Mouse (Mus musculus): Measurements from ENCODE around the gene Wdr95. TPM values are rescaled to one million over a fixed set of nuclear protein-coding genes. Genes with fewer than 3 reads are reported as not detected.

The Wdr95 gene
- polyA plus RNA-seq, 1 experiment from 2014 or later: not detected

- no peak for DNase-seq
- Histone ChIP-seq H3K4me3 (ENCODE audit: low read depth, low read length) (no peak overlapping the region), H3K36me3 (ENCODE audit: insufficient read depth) (no peaks in the 10 kb centered on the region), H3K4me1 (ENCODE audit: insufficient read depth) (0 out of 2 replicates have a peak, but pooled peaks cover 3% of the 10 kb centered on the region), H3K9ac (no peak overlapping the region), H3K4me2 (no peak overlapping the region), H3K27me3 (ENCODE audit: insufficient read depth, low read length) (no peaks in the 10 kb centered on the region), H3K27ac (ENCODE audit: low read depth) (no peak overlapping the region), H3K9me3 (ENCODE audit: low read depth, low read length) (no peaks in the 10 kb centered on the region)
- 77% methylated on average over 8 of the region's 8 CpGs for WGBS
- ATAC-seq (ENCODE audit: insufficient read depth): no peak
- TF ChIP-seq CTCF (IDR thresholded peaks at IDR 0.05; ENCODE audit: low read depth): no peak
These were observed 112.9 kb downstream of the Wdr95 start for GRCm38 (mm10) chr5:149641277-149641892.

- no peak overlapping the region for H3K9ac ChIP-seq
- H3K36me3 ChIP-seq (ENCODE audit: insufficient read depth): no peaks in the 10 kb centered on the region
- no peaks in the 10 kb centered on the region for H3K27me3 ChIP-seq (ENCODE audit: insufficient read depth, low read length)
- no peak overlapping the region for H3K4me3 ChIP-seq (ENCODE audit: low read depth, low read length)
- H3K4me1 ChIP-seq (ENCODE audit: insufficient read depth): 0 out of 2 replicates have a peak, but pooled peaks cover under 1% of the 10 kb centered on the region
- peak; percentile 55; the same call in 1 of the 2 replicates for ATAC-seq (ENCODE audit: insufficient read depth)
- H3K9me3 ChIP-seq (ENCODE audit: low read depth, low read length): no peaks in the 10 kb centered on the region
- 44% methylated on average over 6 of the region's 6 CpGs for WGBS
- no peak overlapping the region for H3K27ac ChIP-seq (ENCODE audit: low read depth)
- peak; percentile 39 for DNase-seq
- peak; percentile 54 for TF ChIP-seq CTCF (IDR thresholded peaks at IDR 0.05; ENCODE audit: low read depth)
- no peak overlapping the region for H3K4me2 ChIP-seq
These were observed 113.9 kb downstream of the Wdr95 start for GRCm38 (mm10) chr5:149642366-149642765.

- no peaks in the 10 kb centered on the region for H3K9me3 ChIP-seq (ENCODE audit: low read depth, low read length)
- H3K27ac ChIP-seq (ENCODE audit: low read depth): no peak overlapping the region
- H3K36me3 ChIP-seq (ENCODE audit: insufficient read depth): no peaks in the 10 kb centered on the region
- ATAC-seq (ENCODE audit: insufficient read depth) (no peak), DNase-seq (no peak)
- 74% methylated on average over 11 of the region's 11 CpGs for WGBS
- H3K4me2 ChIP-seq: no peak overlapping the region
- no peak overlapping the region for H3K9ac ChIP-seq
- no peak overlapping the region for H3K4me3 ChIP-seq (ENCODE audit: low read depth, low read length)
- no peaks in the 10 kb centered on the region for H3K4me1 ChIP-seq (ENCODE audit: insufficient read depth)
- no peaks in the 10 kb centered on the region for H3K27me3 ChIP-seq (ENCODE audit: insufficient read depth, low read length)
- TF ChIP-seq CTCF (IDR thresholded peaks at IDR 0.05; ENCODE audit: low read depth): no peak
These were observed 114.5 kb downstream of the Wdr95 start for GRCm38 (mm10) chr5:149642783-149643509.

DNA sequence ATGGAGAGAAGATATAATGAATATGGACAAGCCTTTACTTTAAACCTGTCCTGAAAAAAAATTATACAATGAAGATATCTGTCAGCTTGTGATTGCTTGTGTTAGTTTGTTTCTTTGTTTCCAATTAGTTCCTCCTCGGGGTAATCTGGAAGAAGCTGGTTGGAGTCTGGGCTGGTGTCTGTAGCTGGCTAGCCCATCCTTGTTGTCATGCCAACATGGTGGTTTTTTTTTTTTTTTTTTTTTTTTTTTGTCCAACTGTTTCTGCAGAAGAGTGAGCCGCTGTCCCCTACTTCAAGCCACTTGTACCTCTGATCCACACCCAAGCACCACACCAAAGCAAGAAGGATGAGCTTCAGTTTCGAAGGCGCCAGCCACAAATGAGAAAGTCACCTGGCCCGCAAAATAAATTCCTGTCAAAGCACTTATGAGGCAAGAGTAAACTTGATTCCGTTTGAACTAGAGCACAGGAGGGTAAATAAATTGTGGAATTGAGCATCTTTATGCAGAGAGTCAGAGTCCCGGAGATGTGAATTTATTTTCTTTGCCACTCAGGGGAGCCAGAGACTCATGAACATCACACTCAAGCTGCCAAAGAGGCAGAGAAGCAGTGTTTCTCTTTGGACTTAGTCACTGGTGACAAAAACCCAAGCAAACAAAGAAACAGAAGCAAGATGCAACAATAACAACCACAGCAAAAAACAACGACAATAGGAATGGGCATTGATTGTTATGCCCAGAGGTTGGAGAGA, 119.1 kb downstream of the Wdr95 start:
- TF ChIP-seq CTCF (IDR thresholded peaks at IDR 0.05; ENCODE audit: low read depth): no peak
- no peak for ATAC-seq (ENCODE audit: insufficient read depth)
- no peak overlapping the region for H3K4me3 ChIP-seq (ENCODE audit: low read depth, low read length)
- no peak overlapping the region for H3K27ac ChIP-seq (ENCODE audit: low read depth)
- no peak overlapping the region for H3K9ac ChIP-seq
- H3K9me3 ChIP-seq (ENCODE audit: low read depth, low read length): no peaks in the 10 kb centered on the region
- H3K4me1 ChIP-seq (ENCODE audit: insufficient read depth): no peaks in the 10 kb centered on the region
- H3K27me3 ChIP-seq (ENCODE audit: insufficient read depth, low read length): no peaks in the 10 kb centered on the region
- no peaks in the 10 kb centered on the region for H3K36me3 ChIP-seq (ENCODE audit: insufficient read depth)
- no peak for DNase-seq
- WGBS: 56% methylated on average over 8 of the region's 8 CpGs
- H3K4me2 ChIP-seq: no peak overlapping the region

DNA sequence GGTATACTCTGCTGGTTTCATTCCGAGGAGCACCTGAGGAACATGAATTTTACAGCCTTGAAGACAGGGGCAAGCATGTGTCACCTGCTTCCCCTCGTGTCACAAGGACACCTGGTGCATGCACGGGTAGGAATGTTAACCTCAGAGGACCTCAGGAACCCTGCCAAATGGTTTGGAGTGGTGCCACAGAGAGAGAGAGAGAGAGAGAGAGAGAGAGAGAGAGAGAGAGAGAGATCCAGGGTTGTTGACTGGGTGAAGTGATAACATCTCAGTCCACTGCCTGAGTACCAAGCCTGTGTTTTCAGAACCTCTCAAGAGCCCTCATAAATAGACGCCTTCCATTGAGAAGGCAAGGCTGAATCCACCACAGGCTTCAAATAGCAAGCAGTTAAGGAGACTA, 119.7 kb downstream of the Wdr95 start:
- 46% methylated on average over 4 of the region's 4 CpGs for WGBS
- ATAC-seq (ENCODE audit: insufficient read depth): no peak
- Histone ChIP-seq H3K27me3 (ENCODE audit: insufficient read depth, low read length) (no peaks in the 10 kb centered on the region), H3K4me1 (ENCODE audit: insufficient read depth) (no peaks in the 10 kb centered on the region), H3K36me3 (ENCODE audit: insufficient read depth) (no peaks in the 10 kb centered on the region), H3K9ac (no peak overlapping the region), H3K4me2 (no peak overlapping the region), H3K4me3 (ENCODE audit: low read depth, low read length) (no peak overlapping the region), H3K9me3 (ENCODE audit: low read depth, low read length) (no peaks in the 10 kb centered on the region), H3K27ac (ENCODE audit: low read depth) (no peak overlapping the region)
- TF ChIP-seq CTCF (IDR thresholded peaks at IDR 0.05; ENCODE audit: low read depth): no peak
- DNase-seq: peak; percentile 22

DNA sequence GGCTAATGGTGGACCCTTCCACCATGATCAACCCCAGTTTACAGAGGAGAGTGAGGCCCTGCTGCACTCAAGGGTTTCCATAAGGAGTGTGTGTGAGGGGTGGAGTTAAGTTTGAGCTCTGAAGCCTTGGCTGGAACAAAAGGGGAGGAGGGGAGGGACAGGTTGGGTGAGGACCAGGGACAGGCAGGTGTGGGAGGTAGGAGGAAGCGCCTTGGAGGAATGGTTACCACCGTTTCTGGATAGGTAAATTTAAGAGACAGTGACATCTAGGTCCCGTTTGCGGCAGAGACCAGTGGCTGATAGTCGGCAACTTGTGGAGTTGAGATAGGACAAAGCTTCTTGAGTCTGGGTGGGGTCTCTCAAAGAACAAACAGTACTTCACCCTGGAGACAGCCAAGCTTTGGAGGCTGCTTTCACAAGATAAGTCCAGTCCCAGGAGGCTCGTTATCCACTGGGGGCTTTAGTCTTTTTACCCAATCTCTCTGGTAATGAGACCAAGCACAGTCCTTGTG, 120.5 kb downstream of the Wdr95 start:
- no peaks in the 10 kb centered on the region for H3K27me3 ChIP-seq (ENCODE audit: insufficient read depth, low read length)

More for the DNA sequence above, 120.5 kb downstream of the Wdr95 start:
- no peak for DNase-seq
- no peaks in the 10 kb centered on the region for H3K9me3 ChIP-seq (ENCODE audit: low read depth, low read length)
- ATAC-seq (ENCODE audit: insufficient read depth): peak; percentile 56
- no peaks in the 10 kb centered on the region for H3K36me3 ChIP-seq (ENCODE audit: insufficient read depth)
- no peak overlapping the region for H3K4me3 ChIP-seq (ENCODE audit: low read depth, low read length)
- TF ChIP-seq CTCF (IDR thresholded peaks at IDR 0.05; ENCODE audit: low read depth): no peak
- H3K27ac ChIP-seq (ENCODE audit: low read depth): peak overlapping the region; percentile 10; the same call in 1 of the 2 replicates
- no peak overlapping the region for H3K9ac ChIP-seq
- no peaks in the 10 kb centered on the region for H3K4me1 ChIP-seq (ENCODE audit: insufficient read depth)
- WGBS: 42% methylated on average over 6 of the region's 6 CpGs
- no peak overlapping the region for H3K4me2 ChIP-seq

Measured in lung, embryonic 14.5 days (tissue).